Mouse (Mus musculus) lung, postnatal 25 days (tissue): ENCODE measurements around the gene Crebzf.
A peak's percentile ranks its signal among the peaks of the same experiment; 100 is the strongest.

ENCODE experiments used
- DNase-seq: peaks from one replicate; pipeline ENCODE4 v3.0.0; 2022; ENCODE audit warnings: low spot score

Crebzf gene

DNA sequence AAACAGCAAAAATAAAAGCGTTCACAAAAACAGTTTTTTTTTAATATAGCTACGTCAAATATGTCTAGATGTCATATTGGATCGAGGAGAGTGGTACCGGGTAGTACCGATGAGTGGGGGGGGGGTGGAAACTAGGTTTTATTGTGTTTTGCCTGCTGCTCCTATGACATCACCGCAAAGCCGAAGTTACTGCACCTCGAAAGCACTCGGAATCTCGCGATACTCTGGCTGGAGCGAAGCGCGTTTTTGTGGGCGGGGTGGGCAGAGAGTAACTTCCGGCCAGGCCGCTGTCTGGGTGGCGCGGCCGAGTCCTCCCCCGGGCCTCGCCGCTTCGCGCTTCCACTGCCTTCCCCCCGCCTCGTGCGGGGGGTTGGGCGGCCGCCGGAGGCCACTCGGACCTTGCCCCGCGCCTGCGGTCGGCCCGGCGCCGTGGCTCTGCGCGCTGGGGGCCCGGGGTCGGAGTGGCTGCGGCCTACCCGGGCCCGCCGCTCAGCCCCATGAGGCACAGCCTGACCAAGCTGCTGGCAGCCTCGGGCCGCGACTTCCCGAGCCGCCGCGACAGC, at the start of gene Crebzf:
TSS of gene Crebzf (plus strand) at position 212 of the 563 bp plus-strand sequence.
- peak; percentile 98 for DNase-seq

DNA sequence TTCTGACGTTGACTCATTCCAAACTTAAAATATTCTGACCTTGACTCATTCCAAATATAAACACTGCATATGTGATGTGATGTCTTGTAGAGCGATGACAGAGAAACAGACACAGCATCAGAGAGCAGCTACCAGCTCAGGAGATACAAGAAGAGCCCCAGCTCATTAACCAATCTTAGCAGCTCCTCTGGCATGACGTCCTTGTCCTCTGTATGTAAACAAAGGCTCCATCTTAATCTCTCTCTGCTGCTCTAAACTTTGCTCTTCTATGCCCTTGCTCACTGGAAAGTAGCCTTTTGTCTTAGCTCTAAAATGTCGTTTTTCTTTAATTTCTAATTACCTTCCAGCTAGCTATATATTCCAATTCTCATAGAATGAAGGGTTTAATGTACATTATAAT, 47.5 kb upstream of the Crebzf start:
- no peak for DNase-seq

- no peak for DNase-seq
These were observed 46.6 kb upstream of the Crebzf start for GRCm38 (mm10) chr7:90395928-90396327.

GRCm38 (mm10) chr7:90409934-90410333, 32.6 kb upstream of the Crebzf start:
- peak; percentile 73 for DNase-seq

DNA sequence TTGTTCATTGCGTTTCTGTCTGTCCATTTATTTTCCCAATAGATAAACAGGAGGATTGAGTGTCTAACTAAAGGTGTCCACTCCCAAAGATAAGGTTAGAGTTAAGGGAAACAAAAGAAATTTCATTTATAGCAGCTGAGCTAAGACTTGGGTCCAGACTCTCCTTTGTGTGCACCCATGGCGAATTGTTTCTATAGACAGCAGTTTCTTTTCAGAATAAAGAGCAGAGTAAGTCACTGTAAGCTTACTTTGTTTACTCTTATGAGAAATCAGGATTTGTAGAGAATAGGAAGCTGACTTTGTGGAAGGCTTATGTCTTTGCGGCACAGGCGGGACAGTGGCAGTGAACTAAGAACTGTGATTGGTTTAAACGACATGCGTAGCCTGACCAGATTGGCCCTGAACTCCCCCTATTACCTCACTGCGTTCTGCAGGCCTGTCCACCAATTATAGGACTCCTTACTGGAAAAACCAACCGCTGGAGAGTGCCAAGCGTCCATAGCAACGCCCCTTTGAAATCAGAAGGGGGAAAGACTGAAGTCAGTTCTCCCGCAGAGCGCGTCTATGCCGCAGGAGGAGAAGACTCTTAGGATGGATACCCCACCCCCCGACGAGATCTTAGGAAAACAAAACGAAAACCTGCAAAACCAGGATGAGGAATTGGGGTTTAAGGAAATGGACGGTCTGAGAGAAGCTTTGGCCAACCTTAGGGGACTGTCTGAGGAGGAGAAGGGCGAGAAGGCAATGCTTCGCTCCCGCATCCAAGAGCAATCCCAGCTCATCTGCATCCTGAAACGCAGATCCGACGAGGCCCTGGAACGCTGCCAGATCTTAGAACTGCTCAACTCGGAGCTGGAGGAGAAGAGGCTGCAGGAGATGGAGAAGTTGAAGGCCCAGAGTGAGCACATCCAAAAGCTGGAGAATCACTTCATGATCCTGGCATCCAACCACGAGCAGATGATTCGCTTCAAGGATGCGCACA, 16.2 kb upstream of the Crebzf start, which contains the start of gene Ccdc89:
TSS of gene Ccdc89 (plus strand) at position 558 of the 982 bp plus-strand sequence.
- DNase-seq = peak; percentile 90

DNA sequence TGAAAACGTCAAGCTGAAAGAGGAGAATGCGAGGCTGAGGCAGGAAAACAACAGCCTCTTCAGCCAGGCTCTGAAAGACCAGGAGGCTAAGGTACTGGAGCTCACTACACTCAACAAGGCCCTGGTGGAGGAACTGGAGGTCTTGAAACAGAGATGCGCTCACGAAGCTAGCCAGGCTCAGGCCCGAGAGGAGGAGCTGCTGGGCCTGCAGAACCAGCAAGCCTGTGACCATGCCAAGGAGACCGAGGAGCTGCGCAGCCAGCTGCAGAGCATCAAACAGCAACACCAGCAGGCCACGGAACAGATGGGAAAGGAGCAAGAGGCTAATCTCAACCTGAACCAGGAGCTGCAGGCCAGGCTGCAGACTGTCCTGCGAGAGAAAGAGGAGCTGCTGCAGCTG, 15.5 kb upstream of the Crebzf start:
- no peak for DNase-seq

GRCm38 (mm10) chr7:90432221-90432620, 10.3 kb upstream of the Crebzf start:
- DNase-seq = no peak

DNA sequence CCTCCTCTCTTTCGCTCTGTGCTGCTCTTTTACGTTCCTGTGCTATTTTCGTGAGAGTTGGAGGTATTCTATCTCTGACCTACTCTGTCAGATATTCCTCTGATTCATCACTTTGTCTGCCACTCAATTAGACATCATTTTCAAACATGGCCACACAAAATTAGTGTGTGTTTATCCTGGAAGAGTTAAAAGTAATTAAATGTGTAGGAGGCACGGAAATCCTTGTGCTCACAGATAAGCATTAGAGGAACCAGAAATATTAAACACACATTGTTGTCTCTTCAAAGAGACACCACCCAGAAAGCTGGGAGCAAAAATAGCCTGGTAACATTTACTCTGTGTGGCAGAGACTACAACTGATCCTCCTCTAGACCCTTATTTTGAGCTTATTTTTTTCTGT, 2.5 kb upstream of the Crebzf start:
- no peak for DNase-seq

- DNase-seq = no peak
These were observed 459 bp upstream of the Crebzf start for GRCm38 (mm10) chr7:90442070-90442469.

- DNase-seq = peak; percentile 69
These were observed 867 bp downstream of the Crebzf start for GRCm38 (mm10) chr7:90443101-90444091.

DNA sequence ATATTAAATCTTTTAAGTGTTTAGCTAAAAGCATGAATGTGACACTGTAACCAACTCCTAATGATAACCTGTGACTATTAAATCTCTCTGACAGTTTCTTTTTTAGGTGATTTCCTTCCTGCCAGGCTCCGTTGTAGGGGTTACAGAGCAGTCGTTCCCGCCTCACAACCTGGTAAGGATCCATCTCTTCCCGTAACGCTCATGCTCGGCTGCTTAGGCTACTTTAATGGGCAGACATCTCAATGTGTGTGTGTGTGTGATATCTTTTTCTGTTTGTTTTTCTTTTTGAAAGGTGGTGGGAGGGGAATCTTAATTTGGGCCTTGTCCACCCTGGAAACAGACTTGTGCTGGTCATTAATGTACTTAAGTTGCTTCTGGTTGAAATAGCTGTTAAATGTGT, 1.7 kb downstream of the Crebzf start:
- DNase-seq = no peak

DNA sequence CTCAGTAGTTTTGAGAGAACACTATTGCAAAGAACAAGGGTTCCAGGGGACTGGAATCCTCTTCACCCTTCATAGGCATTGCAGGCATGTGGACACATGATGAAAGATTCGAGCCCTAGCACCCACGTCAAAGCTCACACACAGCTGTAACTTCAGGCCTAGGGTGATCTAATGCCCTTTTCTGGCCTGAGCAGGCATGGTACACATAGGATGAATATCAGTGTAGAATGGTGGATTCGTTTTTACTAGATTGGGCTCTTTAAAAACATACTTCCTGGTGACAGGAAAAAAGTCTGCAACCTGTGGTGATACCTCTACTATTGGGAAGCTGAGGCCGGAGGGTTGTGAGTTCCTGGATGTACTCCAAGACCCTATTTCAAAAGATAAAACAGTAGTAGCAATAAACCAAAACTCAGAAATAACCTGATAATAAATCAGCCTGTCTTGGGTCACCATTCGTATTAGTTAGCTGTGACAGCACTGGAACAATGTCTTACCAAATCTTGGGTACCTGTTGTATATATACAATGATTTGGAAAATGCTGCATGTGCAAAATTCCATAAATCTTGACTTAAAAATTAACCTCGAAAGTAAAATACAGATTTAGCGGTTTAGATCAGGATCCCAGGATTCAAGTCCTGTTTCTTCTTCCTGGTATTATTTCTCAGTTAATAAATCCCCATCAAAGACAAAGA, 13.8 kb downstream of the Crebzf start:
- DNase-seq = no peak

- DNase-seq = peak; percentile 89
These were observed 14.4 kb downstream of the Crebzf start, which contains the start of gene Tmem126a for GRCm38 (mm10) chr7:90456845-90457468. Tmem126a (minus strand) TSS chr7:90457229.

GRCm38 (mm10) chr7:90457517-90457916, 15.0 kb downstream of the Crebzf start:
- no peak for DNase-seq

DNA sequence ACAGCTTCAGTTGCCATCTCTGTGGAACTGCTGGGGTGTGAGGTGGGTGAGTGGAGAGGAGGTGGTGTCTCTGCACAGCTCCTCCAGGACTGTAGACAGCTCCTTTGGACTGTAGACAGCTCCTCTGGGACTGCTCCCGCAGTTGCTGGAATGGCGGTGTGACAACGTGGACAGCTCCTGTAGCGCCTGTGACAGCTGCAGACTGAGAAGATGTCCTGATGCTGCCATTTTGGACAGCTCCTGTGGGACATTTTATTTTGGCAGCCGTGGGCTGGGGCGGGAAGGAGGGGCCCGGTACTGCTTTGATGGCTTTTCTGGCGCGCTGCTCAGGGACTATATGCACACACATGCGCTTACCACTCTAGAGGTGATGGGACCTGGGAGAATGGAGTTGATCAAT, 17.8 kb downstream of the Crebzf start:
- DNase-seq = no peak

DNA sequence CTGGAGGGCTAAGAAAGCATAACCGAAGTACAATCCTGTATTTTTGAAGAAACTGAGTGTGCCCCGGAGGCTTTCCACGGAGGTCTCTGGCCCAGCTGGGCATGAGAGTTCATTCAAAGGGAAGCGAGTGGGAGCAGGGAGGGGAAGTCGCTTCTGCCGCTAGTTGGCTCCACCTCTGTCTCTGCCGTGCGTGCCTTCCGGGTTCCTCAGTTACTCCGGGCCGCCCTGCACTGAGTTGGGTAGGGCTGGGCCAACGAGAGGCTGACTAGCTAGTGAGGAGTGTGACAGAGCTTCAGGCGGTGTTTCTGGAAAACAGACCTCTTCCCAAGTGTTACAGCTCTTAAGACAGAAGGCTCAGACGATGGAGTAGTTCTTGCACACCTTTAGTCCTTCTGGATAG, 18.4 kb downstream of the Crebzf start:
- DNase-seq = peak; percentile 48

- DNase-seq = no peak
These were observed 18.9 kb downstream of the Crebzf start for GRCm38 (mm10) chr7:90461441-90461840.

GRCm38 (mm10) chr7:90473511-90473910, 31.0 kb downstream of the Crebzf start:
- no peak for DNase-seq

DNA sequence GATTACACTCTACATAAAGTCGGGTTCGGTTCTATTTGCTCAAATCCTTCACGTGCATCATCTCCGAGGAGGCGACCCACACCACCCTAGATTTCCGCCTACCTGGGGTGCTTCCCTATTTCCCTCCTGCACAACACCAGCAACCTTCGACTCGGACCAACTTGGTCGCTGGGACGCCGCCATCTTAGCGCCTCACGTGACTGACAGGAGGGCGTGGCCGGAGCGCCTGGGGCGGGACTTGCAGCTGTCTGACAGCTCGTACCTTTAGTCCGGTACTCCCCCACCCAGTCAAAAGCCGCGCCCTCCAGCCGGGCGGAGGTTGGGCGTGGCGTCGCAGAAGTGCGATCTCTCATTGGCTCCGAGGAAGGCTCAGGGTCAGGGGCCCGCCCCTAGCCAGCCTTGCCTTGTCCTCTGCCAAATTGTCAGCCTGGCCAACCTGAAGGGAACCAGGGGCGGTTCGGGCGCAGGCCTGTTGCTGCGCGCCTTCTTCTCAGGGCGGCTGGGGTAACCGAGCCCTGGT, 33.3 kb downstream of the Crebzf start, which contains the start of gene Tmem126b:
TSS of gene Tmem126b (minus strand) at position 209 of the 520 bp plus-strand sequence.
- DNase-seq = peak; percentile 100
